Mouse (Mus musculus): ENCODE results near the gene Eps8l1.

Gene Eps8l1

DNA sequence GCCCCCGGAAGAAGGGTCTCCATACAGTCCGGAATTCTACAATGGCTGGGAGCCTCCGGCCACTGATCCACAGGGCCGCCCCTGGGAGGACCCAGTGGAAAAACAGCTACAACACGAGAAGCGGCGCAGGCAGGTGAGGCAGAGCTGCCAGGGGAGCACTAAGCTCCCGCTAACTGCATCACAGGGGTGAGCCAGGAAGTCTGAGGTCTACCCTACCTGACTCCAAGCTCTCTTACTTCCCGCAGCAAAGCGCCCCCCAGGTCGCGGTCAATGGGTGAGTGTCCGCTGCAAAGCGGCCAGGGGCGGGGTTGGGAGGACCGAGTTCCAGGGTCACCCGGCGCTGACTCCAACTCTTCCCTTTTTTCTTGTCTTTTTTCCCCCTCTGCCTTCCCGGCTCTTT is 13.5 kb downstream of the Eps8l1 start:
- in situ Hi-C loops (cut with MboI; ENCODE audit: low sequenced_read_pairs), result no loop called here

DNA sequence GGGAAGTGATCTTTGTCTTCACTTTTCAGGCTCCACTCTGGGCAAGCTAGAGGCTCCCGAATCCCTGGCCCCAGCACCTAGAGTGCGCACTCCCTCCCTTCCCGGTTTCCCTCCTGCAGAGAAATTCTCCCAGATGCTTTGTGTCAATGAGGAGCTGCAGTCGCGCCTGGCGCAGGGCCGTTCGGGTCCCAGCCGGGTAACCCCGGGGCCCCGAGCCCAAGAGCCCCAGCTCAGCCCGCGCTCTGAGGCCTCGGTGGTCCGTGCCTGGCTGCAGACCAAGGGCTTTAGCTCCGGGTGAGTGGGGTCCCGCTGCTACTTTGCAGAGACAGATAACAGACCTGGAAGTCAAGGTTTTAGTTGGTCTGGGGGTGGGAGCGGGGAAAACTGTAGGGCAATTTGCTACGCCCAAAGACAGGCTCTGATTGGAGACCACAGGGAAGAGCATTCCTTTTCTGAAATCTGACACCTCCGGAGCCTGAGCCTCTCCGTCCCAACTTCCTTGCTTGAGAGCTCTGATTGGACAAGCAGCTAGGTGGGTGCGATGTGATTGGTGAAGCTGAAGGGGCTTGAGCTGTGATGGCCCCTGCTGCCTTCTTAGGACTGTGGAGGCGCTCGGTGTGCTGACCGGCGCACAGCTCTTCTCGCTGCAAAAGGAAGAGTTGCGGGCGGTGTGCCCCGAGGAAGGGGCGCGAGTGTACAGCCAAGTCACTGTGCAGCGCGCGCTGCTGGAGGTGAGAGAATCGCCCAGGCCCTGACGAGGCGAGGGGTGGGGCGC is 17.7 kb downstream of the Eps8l1 start:
- in situ Hi-C loops (cut with MboI; ENCODE audit: low sequenced_read_pairs), result no loop called here

DNA sequence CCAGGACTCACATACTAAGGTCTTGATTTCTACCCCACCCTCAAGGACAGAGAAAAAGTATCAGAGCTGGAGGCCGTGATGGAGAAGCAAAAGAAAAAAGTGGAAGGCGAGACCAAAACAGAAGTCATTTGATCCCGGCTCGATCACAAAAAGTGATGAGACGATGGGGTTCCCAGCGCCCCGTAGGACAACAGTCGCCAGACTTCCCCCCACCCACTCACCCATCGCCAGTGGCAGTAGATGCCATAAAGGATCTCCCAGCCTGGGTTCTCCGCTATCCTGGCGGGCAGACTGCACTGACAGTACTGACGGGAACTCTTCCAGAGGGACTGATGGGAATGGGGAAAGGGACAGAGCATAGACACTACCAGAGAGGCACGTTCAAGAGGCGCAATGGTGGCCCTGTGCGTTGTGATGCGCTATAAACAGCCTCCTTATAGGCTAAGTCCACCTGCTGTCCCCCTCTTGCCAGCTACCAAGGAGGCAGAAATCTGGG is 18.4 kb downstream of the Eps8l1 start:
- in situ Hi-C loops (cut with MboI; ENCODE audit: low sequenced_read_pairs), result no loop called here

DNA sequence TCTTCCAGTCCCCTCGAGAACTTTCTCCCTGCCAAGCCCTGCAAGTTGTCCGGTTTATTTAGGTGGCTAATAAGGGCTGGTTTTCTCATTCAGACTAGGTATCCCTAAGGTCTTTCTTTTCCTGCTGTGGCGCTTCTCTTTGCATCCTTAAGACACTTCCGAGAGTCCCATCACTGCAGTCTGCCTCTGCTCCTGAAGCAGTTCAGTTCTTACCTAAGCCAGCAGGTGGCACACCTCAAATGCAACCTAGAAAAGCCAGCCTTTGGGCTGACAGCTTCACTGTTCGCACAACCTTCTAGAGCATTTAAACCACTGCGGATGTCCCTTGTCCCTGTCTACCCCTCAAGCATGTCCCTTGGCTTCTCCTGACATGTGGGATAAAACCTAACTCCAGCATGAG is 19.2 kb downstream of the Eps8l1 start:
- in situ Hi-C loops (cut with MboI; ENCODE audit: low sequenced_read_pairs), result no loop called here

DNA sequence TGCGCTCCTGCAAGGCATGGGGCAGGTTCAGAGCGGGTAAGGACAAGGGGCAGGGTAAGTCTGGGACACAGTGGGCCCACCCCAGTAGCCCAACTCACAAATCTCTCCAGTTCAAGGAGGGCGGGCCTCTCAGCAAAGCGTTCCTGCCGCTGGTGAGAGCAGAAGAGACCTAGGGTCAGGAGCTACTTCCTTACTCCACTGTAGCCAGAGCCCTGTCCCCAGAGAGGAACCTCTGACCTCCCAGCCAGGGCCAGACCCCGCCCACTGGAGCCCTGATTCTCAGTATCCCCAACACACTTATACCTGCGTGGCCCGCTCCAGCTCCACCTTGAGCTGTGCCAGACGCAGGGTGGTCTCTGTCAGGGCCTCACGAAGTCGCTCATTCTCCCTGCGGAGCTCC is 21.8 kb downstream of the Eps8l1 start:
- in situ Hi-C loops (cut with MboI; ENCODE audit: low sequenced_read_pairs), result no loop called here

DNA sequence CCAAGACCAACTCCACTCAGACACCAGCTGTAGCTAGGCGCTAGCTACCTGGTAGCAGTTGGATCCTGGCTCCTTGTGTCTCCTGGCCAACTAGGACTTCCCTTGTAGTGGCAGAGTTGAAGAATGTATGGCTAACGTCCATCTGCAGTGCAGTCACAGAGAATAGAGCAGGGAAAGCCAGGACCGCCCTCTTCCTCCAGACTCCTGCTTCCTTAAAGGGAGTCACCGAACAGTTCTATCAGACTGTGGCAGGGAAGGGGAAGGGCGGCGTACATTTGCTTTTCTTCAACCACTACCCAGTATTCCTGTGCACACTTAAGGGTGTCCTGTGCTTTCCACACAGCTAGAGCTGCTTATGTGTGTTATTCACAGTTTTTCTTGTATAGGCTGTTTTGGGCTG is 30.8 kb downstream of the Eps8l1 start:
- in situ Hi-C loops (cut with MboI; ENCODE audit: low sequenced_read_pairs), result no loop called here

DNA sequence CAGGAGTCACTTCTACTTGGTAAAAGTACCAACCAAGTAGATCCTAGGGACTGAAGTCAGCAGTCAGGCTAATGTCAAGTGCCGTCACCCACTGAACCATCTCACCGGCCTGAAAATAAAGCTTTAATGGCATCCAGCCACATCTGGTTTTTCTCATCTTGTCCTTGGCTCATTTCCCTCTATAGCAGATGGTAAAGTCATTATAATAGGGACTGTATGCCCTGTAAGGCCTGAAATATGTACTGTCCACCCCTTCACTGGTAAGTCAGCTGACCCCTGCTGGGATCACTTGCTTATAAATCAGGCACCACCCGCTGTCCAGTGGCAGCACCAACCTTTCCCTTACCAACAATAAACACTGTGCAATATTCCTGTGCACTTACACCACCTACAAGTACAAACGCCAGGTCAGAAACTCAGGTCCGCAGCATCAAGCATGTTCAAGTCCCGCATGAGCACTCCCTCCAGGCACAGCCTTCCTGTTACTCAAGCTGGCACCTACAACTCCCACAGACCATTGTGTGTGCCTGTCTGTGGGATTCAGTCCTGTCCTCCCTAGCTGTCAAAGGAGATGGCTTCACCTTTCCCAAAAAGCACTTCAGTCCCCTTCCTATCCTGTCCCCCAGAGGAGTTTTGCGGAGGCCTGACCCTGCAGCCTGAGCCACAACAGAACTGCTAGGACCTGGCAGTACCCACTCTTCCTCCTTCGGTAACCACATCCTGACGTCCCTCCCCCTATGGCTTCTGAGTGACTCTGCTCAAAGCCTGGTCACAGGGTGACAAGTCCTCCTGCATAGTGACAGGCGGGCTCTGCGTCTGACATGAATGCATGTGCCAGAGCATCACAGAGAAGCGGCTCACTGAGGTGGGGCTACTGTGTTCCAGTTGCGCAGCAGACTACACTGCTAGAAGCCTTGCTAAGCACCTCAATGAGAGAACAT is 32.1 kb downstream of the Eps8l1 start:
- in situ Hi-C loops (cut with MboI; ENCODE audit: low sequenced_read_pairs), result no loop called here

DNA sequence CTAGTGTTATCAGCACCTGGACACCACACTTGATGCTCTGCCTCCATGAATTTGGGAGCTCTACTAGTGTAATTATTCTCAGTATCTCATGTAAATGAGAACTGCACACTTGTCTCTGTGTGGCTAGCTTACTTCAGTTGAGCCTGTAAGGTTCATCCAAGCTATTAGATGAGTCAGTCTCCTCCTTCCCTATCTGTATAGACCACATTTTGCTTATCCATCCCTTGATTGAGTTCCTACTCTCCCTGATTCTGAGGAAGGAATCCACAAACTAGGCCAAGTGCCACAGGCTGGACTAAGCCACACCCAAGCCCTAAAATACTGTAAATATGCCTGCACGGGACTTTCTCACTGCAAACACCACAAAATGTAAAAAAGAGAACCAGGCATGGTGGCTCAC is 33.5 kb downstream of the Eps8l1 start:
- in situ Hi-C loops (cut with MboI; ENCODE audit: low sequenced_read_pairs), result no loop called here

DNA sequence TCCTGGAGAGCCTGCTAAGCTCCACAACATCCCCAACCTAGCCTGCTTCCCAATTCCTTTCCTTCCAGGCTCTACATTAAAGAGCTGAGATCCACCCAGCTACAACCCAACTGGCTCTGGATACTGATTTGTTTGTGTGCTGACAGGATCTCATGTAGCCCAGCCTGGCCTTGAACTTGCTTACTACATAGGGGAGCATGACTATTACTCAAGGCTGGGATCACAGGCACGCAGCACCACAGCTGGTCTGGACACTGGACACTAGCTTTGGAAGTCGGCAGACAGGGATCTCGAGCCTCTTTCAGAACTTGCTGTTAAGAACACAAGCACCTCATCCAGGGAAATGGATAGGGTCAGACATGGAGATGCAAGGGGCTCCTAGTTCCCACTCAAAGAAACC is 36.0 kb downstream of the Eps8l1 start:
- in situ Hi-C loops (cut with MboI; ENCODE audit: low sequenced_read_pairs), result no loop called here

DNA sequence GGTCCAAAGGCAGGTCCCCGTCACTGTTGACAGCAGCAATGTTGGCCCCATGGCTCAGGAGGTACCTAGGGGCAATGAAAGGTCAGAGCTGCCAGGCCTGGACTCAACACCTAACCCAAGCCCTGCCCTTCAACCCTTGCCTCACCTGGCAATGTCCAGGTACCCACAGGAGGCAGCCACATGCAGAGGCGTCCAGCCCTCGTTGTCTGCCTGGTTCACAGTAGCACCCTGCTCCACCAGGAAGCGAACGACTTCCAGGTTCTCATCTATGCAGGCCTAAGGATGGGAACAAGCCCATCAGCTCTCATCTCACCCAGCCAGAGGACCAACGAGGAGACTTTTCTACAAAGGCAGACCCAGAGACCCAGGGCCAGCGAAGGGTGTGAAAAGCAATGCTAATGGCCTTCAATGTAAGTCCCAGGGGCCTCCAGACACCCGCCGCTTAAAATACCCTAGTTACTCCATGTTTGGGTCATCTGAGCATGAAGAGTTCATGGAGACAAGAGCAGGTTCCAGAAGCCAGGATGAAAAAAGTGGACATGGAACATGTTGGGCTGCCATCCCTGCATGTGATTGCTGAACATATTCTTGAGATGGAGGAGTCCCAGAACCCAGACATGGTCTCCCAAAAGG is 36.9 kb downstream of the Eps8l1 start:
- in situ Hi-C loops (cut with MboI; ENCODE audit: low sequenced_read_pairs), result no loop called here

DNA sequence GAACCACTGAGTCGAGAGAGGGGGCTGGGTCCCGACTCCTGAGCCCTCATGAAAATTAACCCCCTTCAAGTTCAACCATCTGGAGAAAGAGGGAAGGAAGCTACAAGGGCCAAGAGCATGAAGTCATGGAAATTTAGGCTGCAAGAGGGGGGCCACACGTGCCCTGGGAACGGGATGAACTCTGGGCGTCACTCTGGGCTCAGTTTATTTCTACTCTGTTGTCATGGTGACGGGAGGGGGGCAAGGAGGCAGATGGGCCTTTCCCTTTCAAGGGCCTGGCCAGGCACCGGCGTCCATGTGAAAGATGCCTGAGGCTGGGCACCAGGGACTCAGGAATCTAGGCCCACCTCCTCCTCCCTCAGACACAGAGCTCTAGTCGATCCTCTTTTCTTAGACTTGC is 37.8 kb downstream of the Eps8l1 start:
- in situ Hi-C loops (cut with MboI; ENCODE audit: low sequenced_read_pairs), result no loop called here

DNA sequence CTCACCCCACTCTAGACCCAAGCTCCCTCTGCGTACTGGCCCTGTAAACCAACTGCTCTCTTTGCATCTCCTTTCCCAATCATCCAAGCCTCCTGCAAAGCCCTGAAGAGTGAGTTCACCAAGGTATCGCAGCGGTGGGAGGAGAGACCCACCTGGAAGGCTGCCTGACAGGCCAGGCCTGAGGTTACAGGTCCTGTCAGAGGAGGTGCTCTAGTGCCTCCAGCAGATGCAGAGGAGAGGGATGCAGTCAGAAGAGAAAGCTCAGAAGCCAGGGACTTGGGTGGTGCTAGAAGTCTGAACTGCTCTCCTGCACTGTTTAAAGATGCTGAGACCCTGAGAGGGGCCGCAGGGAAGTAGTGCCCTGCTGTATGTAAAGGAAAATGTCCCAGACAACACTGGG is 38.6 kb downstream of the Eps8l1 start:
- in situ Hi-C loops (cut with MboI; ENCODE audit: low sequenced_read_pairs), result no loop called here

DNA sequence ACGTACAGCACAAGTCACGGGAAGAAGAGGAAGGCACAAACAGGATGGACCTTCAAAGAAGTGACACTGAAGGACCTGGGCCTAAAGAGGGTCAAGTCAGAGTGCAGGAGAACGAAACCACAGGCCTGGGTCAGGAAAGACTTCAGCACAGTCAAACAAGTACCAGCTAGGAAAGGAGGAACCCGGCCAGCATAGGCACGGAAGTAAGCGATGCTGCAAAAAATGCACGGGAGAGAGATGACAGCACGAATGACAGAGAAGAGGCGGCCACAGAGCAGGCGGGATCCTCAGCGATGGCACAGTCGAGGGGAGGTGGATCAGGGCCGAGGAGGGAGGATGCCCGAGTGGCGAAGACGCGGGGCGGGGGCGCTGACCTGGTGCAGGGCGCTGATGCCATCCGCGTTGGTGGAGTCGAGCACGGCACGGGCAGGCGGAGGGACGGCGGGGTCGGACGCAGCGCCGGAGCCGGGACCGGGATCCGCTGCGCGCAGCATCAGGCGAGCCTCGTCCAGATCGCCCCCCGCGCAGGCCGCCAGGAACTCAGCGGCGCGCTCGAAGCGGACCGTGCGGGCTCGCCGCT is 40.5 kb downstream of the Eps8l1 start:
- in situ Hi-C loops (cut with MboI; ENCODE audit: low sequenced_read_pairs), result no loop called here

DNA sequence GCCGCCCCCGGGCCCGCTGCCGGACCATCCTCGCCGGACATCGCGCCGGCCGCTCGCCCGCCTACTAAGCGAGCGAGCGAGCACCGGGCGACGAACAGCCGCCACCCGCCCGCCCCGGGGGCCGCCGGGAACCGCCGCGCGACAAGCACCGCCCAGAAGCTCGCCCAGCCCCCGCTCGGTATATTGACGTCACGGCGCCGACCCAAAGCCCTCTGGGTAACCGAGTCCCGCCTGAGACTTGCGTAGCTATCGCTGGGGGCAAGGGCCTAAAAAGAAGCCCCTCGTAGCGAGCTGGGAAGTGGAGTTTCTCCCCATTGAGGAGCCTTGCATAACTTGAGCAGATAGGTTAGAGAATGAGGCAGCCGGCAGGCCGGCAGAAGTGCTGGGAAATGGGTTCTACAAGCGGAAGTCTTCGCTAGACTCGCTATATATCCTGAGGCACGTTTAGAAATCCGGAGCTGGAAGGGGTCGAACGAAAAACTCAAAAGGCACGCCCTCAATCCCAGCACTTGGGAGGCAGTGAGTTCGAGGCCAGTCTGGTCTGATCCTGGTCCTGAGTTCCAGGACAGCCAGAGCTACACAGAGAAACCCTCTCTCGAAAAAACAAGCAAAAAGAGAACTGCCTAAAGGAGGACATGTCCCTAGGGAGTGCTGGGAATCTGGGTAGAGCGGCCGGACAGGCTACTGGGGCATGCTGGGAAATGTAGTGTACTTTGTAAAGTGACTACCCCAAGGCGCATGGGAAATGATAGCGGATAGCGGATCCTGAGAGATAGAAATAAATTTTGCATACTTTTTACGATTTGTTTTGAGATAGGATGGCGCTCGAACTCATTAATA is 41.3 kb downstream of the Eps8l1 start, which contains the start of gene Ppp1r12c:
Gene Ppp1r12c (minus strand): TSS at position 123 of the 840 bp plus-strand sequence.
- in situ Hi-C loops (cut with MboI; ENCODE audit: low sequenced_read_pairs), result no loop called here

DNA sequence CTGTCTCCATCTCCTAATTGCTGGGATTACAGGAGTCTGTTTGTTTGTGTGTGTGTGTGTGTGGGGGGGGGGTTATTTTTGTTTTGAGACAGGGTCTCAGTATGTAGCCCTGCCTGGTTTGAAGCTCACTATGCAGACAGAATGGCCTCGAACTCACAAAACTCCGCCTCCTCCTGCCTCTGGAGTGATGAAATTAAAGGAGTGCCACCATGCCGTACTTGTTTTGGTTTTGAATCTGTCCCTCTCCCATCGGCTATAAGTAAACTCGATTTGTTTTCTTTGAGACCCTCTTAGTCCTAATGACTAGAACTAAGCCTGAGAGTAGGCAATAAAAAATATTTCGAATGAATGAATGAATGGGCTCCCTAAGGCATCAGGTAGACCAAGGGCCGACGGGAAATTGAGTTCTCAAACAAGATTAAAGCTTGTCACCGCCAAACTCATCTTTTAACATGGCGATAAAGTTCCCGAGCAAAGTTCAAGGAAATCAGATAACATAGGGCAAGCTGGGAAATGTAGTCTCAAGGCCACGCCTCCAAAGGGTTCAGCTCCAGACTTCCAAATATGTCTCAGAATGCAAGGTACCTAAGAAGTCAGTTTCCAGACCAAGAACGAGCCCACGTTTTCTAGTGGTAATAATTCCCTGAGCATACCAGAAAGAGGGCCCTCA is 42.1 kb downstream of the Eps8l1 start:
- in situ Hi-C loops (cut with MboI; ENCODE audit: low sequenced_read_pairs), result no loop called here

DNA sequence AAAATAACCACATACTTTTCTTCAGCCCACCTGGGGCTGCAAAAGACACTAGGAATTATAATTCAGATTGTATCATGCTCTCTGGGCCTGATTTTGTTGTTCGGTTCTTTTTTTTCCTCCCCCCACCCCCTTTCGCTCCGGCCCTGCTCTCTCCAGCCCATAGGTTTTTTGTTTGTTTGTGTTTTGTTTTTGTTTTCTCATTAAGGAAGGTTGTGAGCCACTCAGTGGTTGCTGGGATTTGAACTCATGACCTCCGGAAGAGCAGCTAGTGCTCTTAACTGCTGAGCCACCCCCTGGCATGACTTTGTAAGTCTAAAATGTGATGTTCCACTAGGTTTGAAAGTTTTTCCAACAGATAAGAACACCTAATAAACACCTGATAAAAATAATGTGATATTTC is 42.6 kb downstream of the Eps8l1 start:
- in situ Hi-C loops (cut with MboI; ENCODE audit: low sequenced_read_pairs), result no loop called here

DNA sequence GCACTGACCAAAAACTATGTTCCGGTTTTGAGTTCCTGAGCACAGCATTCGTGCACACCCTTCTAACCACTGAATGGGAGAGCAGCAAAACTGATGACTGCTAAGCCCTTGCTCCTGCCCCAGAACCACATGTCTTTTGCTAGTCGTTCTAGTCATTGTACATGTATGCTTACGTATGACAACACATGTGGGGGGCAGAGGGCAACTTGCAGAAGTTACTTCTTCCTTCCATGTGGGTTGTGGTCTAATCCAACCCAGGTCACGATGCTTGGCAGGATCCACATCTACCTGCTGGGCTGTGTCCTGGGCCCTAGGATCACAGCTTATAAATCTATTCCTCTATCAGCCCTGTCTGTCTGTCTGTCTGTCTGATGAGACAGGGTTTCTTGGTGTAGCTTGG is 43.4 kb downstream of the Eps8l1 start:
- in situ Hi-C loops (cut with MboI; ENCODE audit: low sequenced_read_pairs), result no loop called here

DNA sequence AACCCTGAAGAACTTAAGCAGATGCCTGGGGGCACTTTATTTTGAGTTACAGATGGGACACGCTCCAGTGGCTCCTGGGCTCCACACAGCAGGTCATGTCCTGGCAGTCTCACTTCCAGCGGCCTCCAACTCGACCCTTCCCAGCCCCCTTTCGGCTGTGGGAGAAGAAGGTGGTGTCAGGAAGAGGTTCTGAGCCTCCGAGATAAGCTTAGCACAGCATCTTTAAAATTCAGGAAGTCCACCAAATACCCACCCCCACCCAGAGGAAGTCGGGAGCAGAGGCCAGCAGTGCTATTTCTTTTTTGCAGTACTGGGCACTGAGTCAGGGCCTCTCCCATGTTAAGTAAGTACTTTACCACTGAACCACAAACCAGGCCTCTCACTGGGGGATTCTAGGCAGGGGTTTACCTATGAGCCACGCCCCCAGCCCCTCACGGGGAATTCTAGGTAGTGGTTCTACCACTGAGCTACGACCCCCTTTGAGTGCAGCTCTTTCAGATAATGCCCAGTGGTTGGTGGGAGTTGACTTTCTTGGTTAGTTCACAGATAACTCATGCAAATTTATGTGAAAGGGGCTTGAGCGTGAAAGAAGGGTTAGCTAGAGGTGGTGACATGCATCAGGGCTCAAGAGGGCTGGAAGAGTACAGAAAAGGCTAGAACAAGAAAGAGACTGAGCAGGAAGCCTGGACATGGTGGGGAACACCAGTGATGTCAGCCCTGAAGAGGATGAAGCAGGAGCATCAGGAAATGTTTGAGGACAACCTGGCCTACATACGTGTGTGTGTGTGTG is 44.4 kb downstream of the Eps8l1 start:
- in situ Hi-C loops (cut with MboI; ENCODE audit: low sequenced_read_pairs), result no loop called here

DNA sequence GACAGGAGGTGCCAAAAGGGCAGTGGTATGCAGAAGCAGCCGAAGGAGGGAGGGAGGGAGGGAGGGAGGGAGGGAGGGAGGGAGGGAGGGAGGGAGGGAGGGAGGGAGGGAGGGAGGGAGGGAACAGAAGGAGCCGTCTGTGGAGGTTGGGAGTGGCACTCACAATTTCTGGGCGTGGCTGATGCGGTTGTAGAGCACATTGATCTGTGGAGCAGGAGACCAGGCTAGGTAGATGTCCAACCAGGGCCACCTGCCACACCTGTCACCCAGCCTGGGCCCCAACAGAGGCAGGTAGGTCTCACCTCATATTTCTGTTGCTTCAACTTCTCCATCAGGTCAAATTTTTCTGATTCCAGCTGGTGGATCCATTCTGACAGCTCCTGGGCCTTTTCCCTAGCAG is 46.7 kb downstream of the Eps8l1 start:
- in situ Hi-C loops (cut with MboI; ENCODE audit: low sequenced_read_pairs), result no loop called here

Measured in CH12F3 (cell line).